Mouse (Mus musculus) stomach, postnatal 0 days (tissue): ENCODE data around the gene Gramd1a. TPM values are rescaled to one million over a fixed set of nuclear protein-coding genes. Genes with fewer than 3 reads are reported as not detected.

Experiments used
- ATAC-seq: fragments of 200-750 bp; cut with Nextera tagmentation; 2 replicates; pipeline ENCODE4 v1.8.0; 2017; ENCODE audit not compliant: low FRiP score, low TSS enrichment
- DNase-seq: peaks from one replicate; pipeline ENCODE4 v3.0.0-alpha.2; 2016; ENCODE audit warnings: low spot score
- H3K27ac ChIP-seq: fragments of 300-500 bp; sonication (generic); replicated peaks from 2 replicates; pipeline ENCODE4 v1.5.1; 2014; ENCODE audit warnings: mild to moderate bottlenecking, control low read depth
- H3K27me3 ChIP-seq: fragments of 300-500 bp; sonication (generic); 2 replicates; pipeline ENCODE4 v1.6.1; 2014; ENCODE audit warnings: low read length; ENCODE audit not compliant: control insufficient read depth, insufficient read depth
- H3K36me3 ChIP-seq: fragments of 300-500 bp; sonication (generic); 2 replicates; pipeline ENCODE4 v1.6.1; 2014; ENCODE audit warnings: low read length, mixed read lengths; ENCODE audit not compliant: control insufficient read depth, insufficient read depth
- H3K4me1 ChIP-seq: fragments of 300-500 bp; sonication (generic); replicated peaks from 2 replicates; pipeline ENCODE4 v1.6.1; 2014; ENCODE audit warnings: antibody characterized with exemption; ENCODE audit not compliant: control insufficient read depth, insufficient read depth
- H3K4me2 ChIP-seq: fragments of 300-500 bp; sonication (generic); replicated peaks from 2 replicates; pipeline ENCODE4 v1.6.1; 2014; ENCODE audit warnings: low read depth, mild to moderate bottlenecking, control low read depth, moderate library complexity
- H3K4me3 ChIP-seq: fragments of 300-500 bp; sonication (generic); 2 replicates; pipeline ENCODE4 v1.5.1; 2014; ENCODE audit warnings: low read depth, low read length, control low read depth
- H3K9ac ChIP-seq: fragments of 300-500 bp; sonication (generic); 2 replicates; pipeline ENCODE4 v1.6.1; 2014; ENCODE audit warnings: mild to moderate bottlenecking, low read length, control low read depth, mixed read lengths
- H3K9me3 ChIP-seq: fragments of 300-500 bp; sonication (generic); 2 replicates; pipeline ENCODE4 v1.6.1; 2016; ENCODE audit warnings: low read length; ENCODE audit not compliant: control insufficient read depth
- CTCF ChIP-seq: IDR thresholded peaks from 2 replicates; pipeline ENCODE4 v1.5.1; 2016; ENCODE audit warnings: antibody characterized with exemption, low read depth, mild to moderate bottlenecking, moderate library complexity
- EP300 ChIP-seq: optimal IDR thresholded peaks from 2 replicates; pipeline ENCODE3; 2016; ENCODE audit warnings: antibody characterized with exemption
- WGBS: fragments of 180-500 bp; shearing (Covaris S2); extraction: QIAGEN DNeasy Blood & Tissue Kit; methylation state at CpG from one replicate; pipeline ENCODE4 v1.1.7; 2014; 5-methylcytosine and 5-hydroxymethylcytosine counted together
- polyA plus RNA-seq: library from polyadenylated mRNA; unstranded; fragments of >200 nt; fragmentation: Nextera tagmentation; extraction: Ambion mirVana; gene quantifications from 2 replicates; pipeline ENCODE4 v1.2.1, GENCODE M21; 2015

Gene Gramd1a
- polyA plus RNA-seq, 1 experiment from 2014 or later, result 14.4 TPM

- no peak overlapping the region for H3K9ac ChIP-seq
- H3K27ac ChIP-seq, result no peak overlapping the region
- TF ChIP-seq EP300, result no peak
- TF ChIP-seq CTCF, result peak; percentile 37
- no peaks in the 10 kb centered on the region for H3K27me3 ChIP-seq
- no peaks in the 10 kb centered on the region for H3K9me3 ChIP-seq
- H3K4me2 ChIP-seq, result no peak overlapping the region
- WGBS, result 93% methylated on average over 6 of the region's 6 CpGs
- H3K4me3 ChIP-seq, result no peak overlapping the region
- ATAC-seq (no peak), DNase-seq (no peak)
- no peaks in the 10 kb centered on the region for H3K36me3 ChIP-seq
- no peaks in the 10 kb centered on the region for H3K4me1 ChIP-seq
Observed at GRCm38 (mm10) chr7:31099612-31099982, 56.1 kb downstream of the Gramd1a start.

GRCm38 (mm10) chr7:31098697-31099611 is 56.7 kb downstream of the Gramd1a start:
- ATAC-seq, result no peak
- H3K4me1 ChIP-seq, result no peaks in the 10 kb centered on the region
- H3K36me3 ChIP-seq, result no peaks in the 10 kb centered on the region
- no peaks in the 10 kb centered on the region for H3K9me3 ChIP-seq
- H3K9ac ChIP-seq, result no peak overlapping the region
- TF ChIP-seq EP300 (no peak), CTCF (peak; percentile 52)
- H3K27me3 ChIP-seq, result no peaks in the 10 kb centered on the region
- no peak overlapping the region for H3K4me2 ChIP-seq
- H3K27ac ChIP-seq, result no peak overlapping the region
- WGBS, result 69% methylated on average over 21 of the region's 22 CpGs
- H3K4me3 ChIP-seq, result no peak overlapping the region
- peak; percentile 33 for DNase-seq

DNA sequence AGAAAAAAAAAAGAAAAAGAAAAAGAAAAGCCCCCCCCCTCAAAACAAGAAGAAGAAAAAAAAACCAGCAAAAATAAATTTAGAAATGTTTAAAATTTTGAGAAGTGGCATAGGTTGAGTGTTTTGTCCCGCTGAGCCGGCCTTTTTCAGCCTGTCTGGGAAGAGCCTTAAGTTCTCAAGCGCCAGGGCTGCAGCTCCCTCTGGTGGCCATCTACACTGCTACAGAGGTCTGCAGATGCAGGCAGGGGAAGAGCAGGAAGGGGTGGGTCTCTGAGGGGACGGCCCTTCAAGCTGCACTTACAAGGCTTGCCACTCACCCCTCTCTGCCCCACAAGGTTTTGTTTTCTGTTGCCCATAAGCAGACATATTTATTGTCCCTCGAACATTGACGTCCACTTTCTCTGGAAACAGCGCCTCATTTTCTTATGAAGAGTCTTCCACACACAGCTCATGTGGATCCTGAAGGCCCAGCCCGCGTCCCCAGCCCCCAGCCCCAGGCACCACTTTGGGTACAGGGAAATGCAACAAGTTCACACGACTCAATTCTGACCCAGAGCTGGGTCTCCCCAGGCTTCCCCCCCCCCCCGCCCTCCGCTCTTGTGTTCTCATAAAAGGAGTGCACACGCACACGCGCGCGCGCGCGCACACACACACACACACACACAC is 58.0 kb downstream of the Gramd1a start:
- 0 out of 2 replicates have a peak overlapping the region, but pooled peaks have one; percentile 18 for H3K9ac ChIP-seq
- H3K36me3 ChIP-seq, result no peaks in the 10 kb centered on the region
- H3K4me1 ChIP-seq, result no peaks in the 10 kb centered on the region
- H3K4me3 ChIP-seq, result no peak overlapping the region
- H3K9me3 ChIP-seq, result no peaks in the 10 kb centered on the region
- ATAC-seq (peak; percentile 89), DNase-seq (peak; percentile 91)
- no peaks in the 10 kb centered on the region for H3K27me3 ChIP-seq
- WGBS, result 48% methylated on average over 20 of the region's 20 CpGs
- H3K27ac ChIP-seq, result no peak overlapping the region
- TF ChIP-seq CTCF (peak; percentile 98), EP300 (no peak)
- peak overlapping the region; percentile 41 for H3K4me2 ChIP-seq

- Histone ChIP-seq H3K9ac (no peak overlapping the region), H3K4me2 (no peak overlapping the region), H3K4me3 (no peak overlapping the region), H3K36me3 (no peaks in the 10 kb centered on the region), H3K4me1 (no peaks in the 10 kb centered on the region), H3K9me3 (no peaks in the 10 kb centered on the region), H3K27ac (no peak overlapping the region; the same call in 1 of the 2 replicates), H3K27me3 (no peaks in the 10 kb centered on the region)
- WGBS, result 75% methylated on average over 9 of the region's 9 CpGs
- ATAC-seq (no peak), DNase-seq (no peak)
- TF ChIP-seq EP300 (no peak), CTCF (no peak)
Observed at GRCm38 (mm10) chr7:31096892-31097564, 58.7 kb downstream of the Gramd1a start.

DNA sequence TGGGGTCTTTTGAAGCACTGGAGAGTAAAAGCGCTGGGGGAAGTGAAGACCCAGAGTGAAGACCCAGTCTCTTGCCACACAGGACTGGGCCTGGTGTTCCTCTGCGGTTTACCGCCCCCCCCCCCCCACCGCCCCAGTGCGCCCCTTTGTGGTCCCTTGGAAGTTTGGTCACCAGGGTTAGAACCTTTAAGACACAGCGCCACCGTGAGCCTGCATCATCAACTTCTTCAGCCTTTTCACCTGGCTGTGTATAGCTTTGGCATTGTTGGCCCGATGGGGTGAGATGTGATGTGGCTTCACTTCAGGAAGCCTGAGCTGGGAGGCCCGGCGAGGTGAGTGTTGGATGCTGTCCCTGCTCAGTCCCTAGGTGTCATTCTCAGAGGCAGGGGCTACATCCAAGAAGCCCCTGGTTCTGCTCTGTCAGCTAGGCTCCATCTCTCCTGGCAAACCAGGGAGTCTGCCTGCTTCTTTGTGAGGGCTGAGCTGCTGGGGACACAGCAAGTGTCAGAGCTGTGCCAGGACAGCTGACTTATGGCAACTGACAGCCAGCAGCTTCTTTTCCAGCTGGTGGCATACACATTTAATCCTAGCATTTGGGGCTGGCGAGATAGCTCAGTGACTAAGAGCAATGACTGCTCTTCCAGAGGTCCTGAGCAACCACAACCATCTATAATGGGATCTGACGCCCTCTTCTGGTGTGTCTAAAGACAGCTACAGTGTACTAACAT is 60.8 kb downstream of the Gramd1a start:
- H3K4me3 ChIP-seq, result no peak overlapping the region

More for the DNA sequence above, 60.8 kb downstream of the Gramd1a start:
- 24% methylated on average over 12 of the region's 12 CpGs for WGBS
- Histone ChIP-seq H3K9ac (no peak overlapping the region), H3K27ac (no peak overlapping the region), H3K27me3 (no peaks in the 10 kb centered on the region), H3K36me3 (no peaks in the 10 kb centered on the region), H3K9me3 (no peaks in the 10 kb centered on the region), H3K4me2 (no peak overlapping the region), H3K4me1 (no peaks in the 10 kb centered on the region)
- ATAC-seq, result no peak
- no peak for DNase-seq
- TF ChIP-seq EP300 (no peak), CTCF (peak; percentile 53)
